Comparison of ENCODE assay signal across 8 mouse cellular contexts in the genomic region with DNA sequence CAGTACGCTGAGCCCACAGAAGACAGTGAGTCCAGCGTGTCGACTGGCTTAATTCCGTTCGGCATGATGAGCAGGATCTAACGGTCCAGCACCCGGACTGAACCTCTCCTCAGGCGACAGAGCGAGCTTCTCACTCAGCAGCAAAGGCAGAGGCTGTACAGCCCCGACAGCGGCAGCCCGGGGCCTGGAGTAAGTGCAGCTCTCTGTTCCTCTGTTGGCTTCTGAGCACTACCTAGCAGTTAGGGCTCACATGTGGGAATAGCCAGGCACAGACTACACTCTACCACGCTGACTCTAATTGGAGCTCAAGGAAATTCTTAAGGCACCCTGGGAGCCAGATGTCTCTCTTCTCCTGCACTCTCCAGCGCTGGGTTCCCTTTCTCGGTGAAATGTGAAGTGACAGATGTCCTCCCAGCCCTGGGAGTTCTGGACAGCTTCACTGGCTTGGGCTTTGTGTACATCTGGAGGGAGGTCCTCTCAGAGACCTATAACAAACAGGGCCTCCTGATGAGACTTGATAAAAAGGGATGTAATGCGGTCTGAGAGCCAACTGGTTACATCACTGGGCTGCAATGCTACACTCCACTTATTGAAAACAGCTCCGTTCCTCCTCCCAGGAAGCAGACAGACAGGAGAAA.
A peak's percentile ranks its signal among the peaks of the same experiment; 100 is the strongest.
DNase-seq lines count a peak whose midpoint lies in the region; ATAC-seq and TF ChIP-seq lines count a peak whose summit lies in the region.

No protein-coding gene starts in this region.

- peak; percentile 33 for ATAC-seq in kidney, postnatal 0 days (replicated peaks; ENCODE audit: low FRiP score, low read depth)
- peak; percentile 83 for ATAC-seq in embryonic facial prominence, embryonic 11.5 days (replicated peaks; ENCODE audit: insufficient number of reproducible peaks, low FRiP score, low TSS enrichment, low read depth)
- peak; percentile 59 for ATAC-seq in heart, postnatal 0 days (ENCODE audit: insufficient read depth, low read depth)
- no peak for ATAC-seq in liver, embryonic 16.5 days (ENCODE audit: low read depth)
- ATAC-seq in monocyte, adult 5-6 weeks (replicated peaks; ENCODE audit: insufficient number of reproducible peaks, low FRiP score, low TSS enrichment, poor library complexity, severe bottlenecking): no peak

- no peaks in the 10 kb centered on the region for H3K36me3 ChIP-seq in kidney, postnatal 0 days (ENCODE audit: insufficient read depth, low read length)
- H3K36me3 ChIP-seq in embryonic facial prominence, embryonic 11.5 days (replicated peaks; ENCODE audit: control insufficient read depth, insufficient read depth, low read depth, low read length): no peaks in the 10 kb centered on the region
- no peaks in the 10 kb centered on the region for H3K36me3 ChIP-seq in heart, postnatal 0 days (replicated peaks; ENCODE audit: control insufficient read depth, insufficient read depth, low read length)
- H3K36me3 ChIP-seq in liver, embryonic 16.5 days (ENCODE audit: control insufficient read depth, insufficient read depth): no peaks in the 10 kb centered on the region

- peak overlapping the region; percentile 35 for H3K4me3 ChIP-seq in kidney, postnatal 0 days (replicated peaks; ENCODE audit: low read depth, low read length)
- H3K4me3 ChIP-seq in embryonic facial prominence, embryonic 11.5 days (ENCODE audit: low read depth, low read length): peak overlapping the region; percentile 31
- peak overlapping the region; percentile 48 for H3K4me3 ChIP-seq in heart, postnatal 0 days (ENCODE audit: low read depth, low read length)
- peak overlapping the region; percentile 16; the same call in 1 of the 2 replicates for H3K4me3 ChIP-seq in liver, embryonic 16.5 days (ENCODE audit: low read depth, low read length)
- H3K4me3 ChIP-seq in olfactory bulb, adult 2 months (ENCODE audit: insufficient read depth, low read depth, low read length): peak overlapping the region; percentile 59

- peak overlapping the region; percentile 44 for H3K9ac ChIP-seq in kidney, postnatal 0 days (ENCODE audit: low read depth, low read length)
- H3K9ac ChIP-seq in embryonic facial prominence, embryonic 11.5 days (replicated peaks; ENCODE audit: low read length): peak overlapping the region; percentile 50
- peak overlapping the region; percentile 58 for H3K9ac ChIP-seq in heart, postnatal 0 days (replicated peaks; ENCODE audit: low read depth, low read length)
- H3K9ac ChIP-seq in liver, embryonic 16.5 days (ENCODE audit: low read depth, low read length): no peak overlapping the region

- H3K27me3 ChIP-seq in kidney, postnatal 0 days (ENCODE audit: insufficient read depth, low read length): no peaks in the 10 kb centered on the region
- H3K27me3 ChIP-seq in embryonic facial prominence, embryonic 11.5 days (ENCODE audit: control insufficient read depth, insufficient read depth, low read length): no peaks in the 10 kb centered on the region
- no peaks in the 10 kb centered on the region for H3K27me3 ChIP-seq in heart, postnatal 0 days (ENCODE audit: control insufficient read depth, insufficient read depth, low read length)
- H3K27me3 ChIP-seq in liver, embryonic 16.5 days (ENCODE audit: control insufficient read depth, insufficient read depth, low read depth, low read length): no peaks in the 10 kb centered on the region

- peaks cover 32% of the 10 kb centered on the region for H3K4me1 ChIP-seq in kidney, postnatal 0 days (replicated peaks; ENCODE audit: insufficient read depth, low read length)
- H3K4me1 ChIP-seq in embryonic facial prominence, embryonic 11.5 days (ENCODE audit: control insufficient read depth, insufficient read depth, low read length): peaks cover 25% of the 10 kb centered on the region
- peaks cover 59% of the 10 kb centered on the region for H3K4me1 ChIP-seq in heart, postnatal 0 days (ENCODE audit: control insufficient read depth, insufficient read depth)
- H3K4me1 ChIP-seq in liver, embryonic 16.5 days (ENCODE audit: control insufficient read depth, low read depth, low read length): no peaks in the 10 kb centered on the region; the same call in 1 of the 2 replicates
- peaks cover 35% of the 10 kb centered on the region for H3K4me1 ChIP-seq in olfactory bulb, adult 2 months (ENCODE audit: control insufficient read depth, insufficient read depth, low read length)

- no peak; the same call in 1 of the 2 replicates for TF ChIP-seq EP300 in heart, postnatal 0 days (IDR thresholded peaks at IDR 0.05; ENCODE audit: low read depth)

- peak; percentile 74 for TF ChIP-seq POLR2A in olfactory bulb, adult 2 months (IDR thresholded peaks at IDR 0.05; ENCODE audit: insufficient read depth, low read depth, low read length)

- H3K4me2 ChIP-seq in kidney, postnatal 0 days (ENCODE audit: low read length): peak overlapping the region; percentile 48
- H3K4me2 ChIP-seq in embryonic facial prominence, embryonic 11.5 days (ENCODE audit: low read depth, low read length): peak overlapping the region; percentile 56; the same call in 1 of the 2 replicates
- peak overlapping the region; percentile 59 for H3K4me2 ChIP-seq in heart, postnatal 0 days (ENCODE audit: low read depth, low read length)
- H3K4me2 ChIP-seq in liver, embryonic 16.5 days (ENCODE audit: low read depth, low read length): no peak overlapping the region

- peak overlapping the region; percentile 79 for H3K27ac ChIP-seq in kidney, postnatal 0 days
- H3K27ac ChIP-seq in embryonic facial prominence, embryonic 11.5 days (replicated peaks; ENCODE audit: low read depth, low read length): peak overlapping the region; percentile 72
- peak overlapping the region; percentile 84 for H3K27ac ChIP-seq in heart, postnatal 0 days (ENCODE audit: low read depth)
- no peak overlapping the region for H3K27ac ChIP-seq in liver, embryonic 16.5 days (ENCODE audit: low read length)
- H3K27ac ChIP-seq in olfactory bulb, adult 2 months (ENCODE audit: insufficient read depth, low read depth, low read length): peak overlapping the region; percentile 98

- H3K9me3 ChIP-seq in kidney, postnatal 0 days (replicated peaks; ENCODE audit: low read length): no peaks in the 10 kb centered on the region
- H3K9me3 ChIP-seq in embryonic facial prominence, embryonic 11.5 days (replicated peaks; ENCODE audit: control insufficient read depth, low read length): no peaks in the 10 kb centered on the region
- H3K9me3 ChIP-seq in heart, postnatal 0 days (replicated peaks; ENCODE audit: control insufficient read depth, low read length): no peaks in the 10 kb centered on the region
- H3K9me3 ChIP-seq in liver, embryonic 16.5 days (replicated peaks; ENCODE audit: control insufficient read depth, low read length): no peaks in the 10 kb centered on the region

- no peak for TF ChIP-seq CTCF in kidney, postnatal 0 days (IDR thresholded peaks at IDR 0.05; ENCODE audit: low read depth)
- no peak for TF ChIP-seq CTCF in heart, postnatal 0 days (IDR thresholded peaks at IDR 0.05; ENCODE audit: low read depth)
- TF ChIP-seq CTCF in olfactory bulb, adult 2 months (IDR thresholded peaks at IDR 0.05; ENCODE audit: insufficient read depth, low read depth, low read length): no peak

- 24% methylated on average over 17 of the region's 17 CpGs for WGBS in kidney, postnatal 0 days
- WGBS in embryonic facial prominence, embryonic 11.5 days: 20% methylated on average over 17 of the region's 17 CpGs
- 13% methylated on average over 17 of the region's 17 CpGs for WGBS in heart, postnatal 0 days
- WGBS in liver, embryonic 16.5 days (ENCODE audit: insufficient replicate concordance): 66% methylated on average over 17 of the region's 17 CpGs
- WGBS in olfactory bulb, adult 2 months: 10% methylated on average over 17 of the region's 17 CpGs

- peak; percentile 86 for DNase-seq in kidney, postnatal 0 days (ENCODE audit: low spot score)
- DNase-seq in kidney, adult 18-20 months: no peak
- peak; percentile 83 for DNase-seq in embryonic facial prominence, embryonic 11.5 days (ENCODE audit: low spot score)
- peak; percentile 71 for DNase-seq in heart, postnatal 0 days (ENCODE audit: low spot score)
- DNase-seq in adrenal gland, adult 8-10 months: no peak

Comparison
In these comparisons a context has a peak if more than half of its experiments do, and no peak if none do; other contexts are left out.
1. DNase-seq: peak in kidney, postnatal 0 days (single experiment), embryonic facial prominence, embryonic 11.5 days (single experiment) and heart, postnatal 0 days (single experiment); none in kidney, adult 18-20 months (single experiment) and adrenal gland, adult 8-10 months (single experiment).
2. ATAC-seq: peak in kidney, postnatal 0 days (single experiment), embryonic facial prominence, embryonic 11.5 days (single experiment) and heart, postnatal 0 days (single experiment); none in liver, embryonic 16.5 days (single experiment) and monocyte, adult 5-6 weeks (single experiment).
3. Peak in every context shown above with its lines, with median percentiles within 50 percentile points of each other: H3K4me3 ChIP-seq.